11 mouse cellular contexts compared by ENCODE assay signal in the genomic region with DNA sequence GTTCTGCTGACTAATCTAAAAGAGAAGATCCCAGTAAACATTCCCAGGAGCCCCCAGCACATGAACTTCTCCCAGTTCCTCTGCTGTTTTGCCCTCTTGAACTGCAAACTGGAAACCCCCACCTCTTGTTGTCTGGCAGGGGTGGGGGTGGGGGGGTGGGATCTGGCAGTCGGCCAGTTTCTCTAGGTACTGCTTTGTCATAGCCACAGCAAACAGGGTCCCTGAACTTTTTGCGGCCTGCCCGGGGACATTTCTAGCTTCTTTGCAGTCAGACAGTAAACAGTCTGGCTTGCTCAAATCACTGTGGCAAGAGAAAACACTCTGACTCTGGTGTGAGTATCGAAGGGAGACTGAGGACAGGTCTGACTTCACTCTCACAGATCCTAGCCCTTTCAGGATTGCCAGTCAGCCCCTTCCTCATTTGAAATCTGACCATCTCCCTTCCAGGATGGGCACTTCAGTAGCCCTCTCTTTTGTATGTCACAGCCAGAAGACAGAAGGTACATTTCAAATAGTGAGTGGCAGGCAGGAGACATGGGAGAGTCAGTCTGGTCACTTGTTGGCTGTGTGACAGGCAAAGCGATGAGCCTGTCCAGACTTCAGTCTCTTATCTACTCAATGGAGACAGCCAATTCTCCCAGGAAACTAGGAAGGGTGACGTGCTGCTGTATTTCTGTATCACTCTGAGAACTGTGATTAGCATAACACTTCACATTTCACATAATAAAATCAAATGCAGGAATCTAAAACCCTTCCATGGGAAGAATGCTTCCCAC.
DNase-seq lines count a peak whose midpoint lies in the region; ATAC-seq and TF ChIP-seq lines count a peak whose summit lies in the region.
"Had no signal": no experiment of that assay in that cellular context is flagged by ENCODE, and none has a peak within 500 bp of the region (broad histone marks: within the 10 kb centered on the region; RNA-seq: fewer than 3 reads in every experiment).

No protein-coding gene starts in this region.

- no peaks in the 10 kb centered on the region for H3K4me1 ChIP-seq in kidney, adult 2 months (ENCODE audit: control insufficient read depth, insufficient read depth, low read length)
- H3K4me1 ChIP-seq in brown adipose tissue, adult 24 weeks (ENCODE audit: control insufficient read depth, insufficient read depth, insufficient read length, low read length), result 0 out of 2 replicates have a peak, but pooled peaks cover 3% of the 10 kb centered on the region
- H3K4me1 ChIP-seq in liver, embryonic 13.5 days (replicated peaks), result no peaks in the 10 kb centered on the region
- H3K4me1 ChIP-seq: embryonic facial prominence, embryonic 15.5 days had no signal

- no peak for TF ChIP-seq CTCF in kidney, adult 2 months (conservative IDR thresholded peaks at IDR 0.05; ENCODE audit: insufficient read depth, insufficient read length, low read depth, low read length)

- no peak for TF ChIP-seq POLR2A in kidney, adult 2 months (IDR thresholded peaks at IDR 0.05; ENCODE audit: low read depth, low read length)

- no peaks in the 10 kb centered on the region for H3K9me3 ChIP-seq in liver, embryonic 13.5 days (replicated peaks)
- H3K9me3 ChIP-seq: embryonic facial prominence, embryonic 15.5 days; G1E had no signal

- H3K27ac ChIP-seq in kidney, adult 2 months (ENCODE audit: insufficient read depth, low read depth, low read length), result no peak overlapping the region
- peak overlapping the region; percentile 48 for H3K27ac ChIP-seq in brown adipose tissue, adult 24 weeks (replicated peaks; ENCODE audit: low read depth, low read length)
- H3K27ac ChIP-seq in liver, embryonic 13.5 days, result peak overlapping the region; percentile 23; the same call in 1 of the 2 replicates
- H3K27ac ChIP-seq: embryonic facial prominence, embryonic 15.5 days had no signal

- ATAC-seq in liver, embryonic 13.5 days (ENCODE audit: low read depth), result no peak; the same call in 1 of the 2 replicates
- no peak for ATAC-seq in megakaryocyte, adult 5-6 weeks (ENCODE audit: poor library complexity, severe bottlenecking)

- H3K36me3 ChIP-seq in kidney, adult 2 months (ENCODE audit: control insufficient read depth, insufficient read depth, low read length), result no peaks in the 10 kb centered on the region
- no peaks in the 10 kb centered on the region for H3K36me3 ChIP-seq in liver, embryonic 13.5 days
- H3K36me3 ChIP-seq: embryonic facial prominence, embryonic 15.5 days; G1E had no signal

- H3K4me3 ChIP-seq in kidney, adult 2 months (ENCODE audit: insufficient read depth, low read depth, low read length), result no peak overlapping the region
- H3K4me3 ChIP-seq in brown adipose tissue, adult 24 weeks (ENCODE audit: insufficient read depth, low read depth, low read length), result no peak overlapping the region
- no peak overlapping the region for H3K4me3 ChIP-seq in liver, embryonic 13.5 days (replicated peaks)
- H3K4me3 ChIP-seq: embryonic facial prominence, embryonic 15.5 days had no signal

- peak; percentile 4 for DNase-seq in kidney, postnatal 14 days
- no peak for DNase-seq in kidney, adult 2 months
- DNase-seq in heart, adult 8-10 months (ENCODE audit: low spot score), result peak; percentile 53
- DNase-seq in liver, embryonic 13.5 days, result no peak
- DNase-seq in frontal cortex, postnatal 14 days (ENCODE audit: low spot score in 2 of 2), result no peak
- DNase-seq in thymus, postnatal 0 days (ENCODE audit: low spot score), result no peak
- DNase-seq: gastrocnemius, postnatal 14 days had no signal

- WGBS in kidney, adult 2 months, result 31% methylated on average over 6 of the region's 6 CpGs
- 58% methylated on average over 6 of the region's 6 CpGs for WGBS in liver, embryonic 13.5 days (ENCODE audit: insufficient replicate concordance)

- H3K27me3 ChIP-seq in kidney, adult 2 months (replicated peaks; ENCODE audit: control insufficient read depth, insufficient read depth, low read length), result no peaks in the 10 kb centered on the region
- H3K27me3 ChIP-seq in liver, embryonic 13.5 days, result no peaks in the 10 kb centered on the region
- H3K27me3 ChIP-seq: embryonic facial prominence, embryonic 15.5 days had no signal

- H3K9ac ChIP-seq in liver, embryonic 13.5 days, result no peak overlapping the region
- H3K9ac ChIP-seq: embryonic facial prominence, embryonic 15.5 days had no signal

- no peak overlapping the region for H3K4me2 ChIP-seq in liver, embryonic 13.5 days
- H3K4me2 ChIP-seq: embryonic facial prominence, embryonic 15.5 days had no signal

Comparison
In these comparisons a context has a peak if more than half of its experiments do, and no peak if none do; other contexts are left out.
1. DNase-seq: peak in kidney, postnatal 14 days (single experiment) and heart, adult 8-10 months (single experiment); none in kidney, adult 2 months (single experiment), liver, embryonic 13.5 days (single experiment), frontal cortex, postnatal 14 days (0 of 2) and thymus, postnatal 0 days (single experiment).